Mouse (Mus musculus) retina, adult 2 months (tissue): ENCODE results near the gene Fuz.

ENCODE experiments used
- DNase-seq: peaks from one replicate; pipeline ENCODE4 v3.0.0-alpha.2; 2012; ENCODE audit warnings: low read depth, low spot score

Fuz gene

GRCm38 (mm10) chr7:44888256-44889105, 7.4 kb upstream of the Fuz start:
- DNase-seq: no peak

- DNase-seq: no peak
These were observed 5.7 kb upstream of the Fuz start for GRCm38 (mm10) chr7:44890180-44890579.

- no peak for DNase-seq
These were observed 5.1 kb upstream of the Fuz start for GRCm38 (mm10) chr7:44890737-44891136.

- DNase-seq: no peak
These were observed 4.3 kb upstream of the Fuz start for GRCm38 (mm10) chr7:44891611-44892010.

GRCm38 (mm10) chr7:44892276-44892921, 3.5 kb upstream of the Fuz start, which contains the start of gene Med25:
Gene Med25, minus strand, starts transcription at chr7:44892712.
- peak; percentile 83 for DNase-seq

- no peak for DNase-seq
These were observed 2.7 kb upstream of the Fuz start for GRCm38 (mm10) chr7:44893197-44893596.

- DNase-seq: no peak
These were observed 1.7 kb upstream of the Fuz start for GRCm38 (mm10) chr7:44894175-44894574.

GRCm38 (mm10) chr7:44895206-44895592, 680 bp upstream of the Fuz start:
- DNase-seq: no peak

- DNase-seq: no peak
These were observed 620 bp downstream of the Fuz start for GRCm38 (mm10) chr7:44896499-44896898.

GRCm38 (mm10) chr7:44898607-44899006, 2.7 kb downstream of the Fuz start:
- DNase-seq: no peak

GRCm38 (mm10) chr7:44900632-44901031, 4.8 kb downstream of the Fuz start:
- no peak for DNase-seq

- no peak for DNase-seq
These were observed 5.4 kb downstream of the Fuz start for GRCm38 (mm10) chr7:44901230-44901722.

GRCm38 (mm10) chr7:44905430-44905829, 9.6 kb downstream of the Fuz start:
- no peak for DNase-seq

- DNase-seq: no peak
These were observed 13.0 kb downstream of the Fuz start for GRCm38 (mm10) chr7:44908706-44909476.

- no peak for DNase-seq
These were observed 18.5 kb downstream of the Fuz start for GRCm38 (mm10) chr7:44914396-44914795.

- DNase-seq: no peak
These were observed 19.4 kb downstream of the Fuz start for GRCm38 (mm10) chr7:44915314-44915713.

GRCm38 (mm10) chr7:44916191-44916590, 20.3 kb downstream of the Fuz start:
- DNase-seq: no peak

GRCm38 (mm10) chr7:44916881-44917280, 21.0 kb downstream of the Fuz start:
- no peak for DNase-seq

- no peak for DNase-seq
These were observed 22.3 kb downstream of the Fuz start for GRCm38 (mm10) chr7:44918219-44918618.

GRCm38 (mm10) chr7:44919127-44919526, 23.2 kb downstream of the Fuz start:
- no peak for DNase-seq

- no peak for DNase-seq
These were observed 26.7 kb downstream of the Fuz start for GRCm38 (mm10) chr7:44922530-44922929.

GRCm38 (mm10) chr7:44925468-44925867, 29.6 kb downstream of the Fuz start:
- DNase-seq: no peak
